Mouse (Mus musculus): ENCODE results near the gene Fam122b. TPM values are rescaled to one million over a fixed set of nuclear protein-coding genes. Genes with fewer than 3 reads are reported as not detected.
A peak's percentile ranks its signal among the peaks of the same experiment; 100 is the strongest.

The Fam122b gene
- total and polyA plus RNA-seq, 3 experiments = 1.6 to 4.3 (median 2.2) TPM

GRCm38 (mm10) chrX:53266186-53266585 lies 3.4 kb downstream of the Fam122b start:
- Histone ChIP-seq H3K27me3 (ENCODE audit: control insufficient read depth, insufficient read depth, low read length) (no peaks in the 10 kb centered on the region), H3K4me1 (ENCODE audit: control insufficient read depth, insufficient read depth, low read length) (peaks cover 1% of the 10 kb centered on the region; the same call in 1 of the 2 replicates), H3K4me3 (no peak overlapping the region), H3K36me3 (ENCODE audit: control insufficient read depth, insufficient read depth, low read length) (no peaks in the 10 kb centered on the region), H3K9ac (ENCODE audit: low read depth, low read length) (no peak overlapping the region), H3K27ac (no peak overlapping the region), H3K79me2 (replicated peaks; ENCODE audit: control insufficient read depth, insufficient read depth, low read length) (no peaks in the 10 kb centered on the region)
- TF ChIP-seq POLR2A (IDR thresholded peaks at IDR 0.05; ENCODE audit: insufficient read depth, low read depth, low read length) (no peak), EP300 (IDR thresholded peaks at IDR 0.05; ENCODE audit: insufficient read depth, low read depth, low read length) (no peak), CTCF (IDR thresholded peaks at IDR 0.05) (no peak)
- 50% methylated on average over 9 of the region's 9 CpGs for WGBS
- no peak for DNase-seq
- intact Hi-C loops (cut with DNase I) = no loop called here

- intact Hi-C loops (cut with DNase I) = loop anchor here (5.0 kb wide), 2 partner anchors 233 to 248 kb away; no protein-coding TSS in a partner anchor
- Histone ChIP-seq H3K36me3 (ENCODE audit: control insufficient read depth, insufficient read depth, low read length) (no peaks in the 10 kb centered on the region), H3K27me3 (ENCODE audit: control insufficient read depth, insufficient read depth, low read length) (no peaks in the 10 kb centered on the region), H3K4me1 (ENCODE audit: control insufficient read depth, insufficient read depth, low read length) (no peaks in the 10 kb centered on the region), H3K9ac (ENCODE audit: low read depth, low read length) (no peak overlapping the region), H3K27ac (no peak overlapping the region), H3K4me3 (no peak overlapping the region), H3K79me2 (replicated peaks; ENCODE audit: control insufficient read depth, insufficient read depth, low read length) (no peaks in the 10 kb centered on the region)
- TF ChIP-seq CTCF (IDR thresholded peaks at IDR 0.05) = peak; percentile 81
- TF ChIP-seq POLR2A (IDR thresholded peaks at IDR 0.05; ENCODE audit: insufficient read depth, low read depth, low read length) = no peak
- no peak for DNase-seq
These were observed 14.4 kb downstream of the Fam122b start for GRCm38 (mm10) chrX:53255195-53255594.

DNA sequence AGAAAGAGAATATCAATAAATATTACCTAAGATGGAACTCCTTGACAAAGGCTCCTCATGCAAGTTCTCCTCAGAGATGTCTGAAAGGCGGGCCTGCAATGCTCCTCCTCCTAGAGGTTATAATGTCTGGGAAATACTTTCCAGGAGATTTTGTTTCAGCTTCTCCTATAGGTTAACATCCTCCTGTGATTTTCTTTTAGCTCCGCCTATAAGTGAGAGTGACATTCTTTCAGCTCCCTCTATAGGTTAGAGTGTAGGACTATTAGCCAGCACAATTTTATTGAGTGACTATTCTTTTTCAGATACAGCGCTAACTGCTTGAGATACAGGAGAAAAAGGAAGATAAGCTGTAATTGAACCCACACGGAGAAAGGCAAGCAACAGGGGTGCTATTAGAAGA lies 29.6 kb downstream of the Fam122b start, which contains the start of gene Plac1:
TSS of gene Plac1 (minus strand) at position 101 of the 400 bp plus-strand sequence.
- Histone ChIP-seq H3K79me2 (replicated peaks; ENCODE audit: control insufficient read depth, insufficient read depth, low read length) (no peaks in the 10 kb centered on the region), H3K27ac (no peak within 1 kb of the TSS), H3K4me3 (no peak within 1 kb of the TSS), H3K36me3 (ENCODE audit: control insufficient read depth, insufficient read depth, low read length) (no peaks in the 10 kb centered on the region), H3K4me1 (ENCODE audit: control insufficient read depth, insufficient read depth, low read length) (no peaks in the 10 kb centered on the region), H3K9ac (ENCODE audit: low read depth, low read length) (no peak within 1 kb of the TSS), H3K27me3 (ENCODE audit: control insufficient read depth, insufficient read depth, low read length) (no peaks in the 10 kb centered on the region)
- DNase-seq = no peak
- TF ChIP-seq POLR2A (IDR thresholded peaks at IDR 0.05; ENCODE audit: insufficient read depth, low read depth, low read length) (no peak), EP300 (IDR thresholded peaks at IDR 0.05; ENCODE audit: insufficient read depth, low read depth, low read length) (no peak), CTCF (IDR thresholded peaks at IDR 0.05) (no peak)
- WGBS = 70% methylated on average over 4 of the region's 4 CpGs
- intact Hi-C loops (cut with DNase I) = no loop called here

GRCm38 (mm10) chrX:53237971-53238370 lies 31.6 kb downstream of the Fam122b start:
- H3K9ac ChIP-seq (ENCODE audit: low read depth, low read length) = no peak overlapping the region
- H3K79me2 ChIP-seq (replicated peaks; ENCODE audit: control insufficient read depth, insufficient read depth, low read length) = no peaks in the 10 kb centered on the region
- no peak for DNase-seq
- no peaks in the 10 kb centered on the region for H3K27me3 ChIP-seq (ENCODE audit: control insufficient read depth, insufficient read depth, low read length)
- intact Hi-C loops (cut with DNase I) = loop anchor here (10.0 kb wide), 1 partner anchor 183 kb away; no protein-coding TSS in a partner anchor
- no peak overlapping the region for H3K27ac ChIP-seq
- H3K36me3 ChIP-seq (ENCODE audit: control insufficient read depth, insufficient read depth, low read length) = no peaks in the 10 kb centered on the region
- TF ChIP-seq EP300 (IDR thresholded peaks at IDR 0.05; ENCODE audit: insufficient read depth, low read depth, low read length) = no peak
- no peak for TF ChIP-seq POLR2A (IDR thresholded peaks at IDR 0.05; ENCODE audit: insufficient read depth, low read depth, low read length)
- peak; percentile 55 for TF ChIP-seq CTCF (IDR thresholded peaks at IDR 0.05)
- H3K4me3 ChIP-seq = no peak overlapping the region
- WGBS = 13% methylated on average over 2 of the region's 2 CpGs
- no peaks in the 10 kb centered on the region for H3K4me1 ChIP-seq (ENCODE audit: control insufficient read depth, insufficient read depth, low read length)

DNA sequence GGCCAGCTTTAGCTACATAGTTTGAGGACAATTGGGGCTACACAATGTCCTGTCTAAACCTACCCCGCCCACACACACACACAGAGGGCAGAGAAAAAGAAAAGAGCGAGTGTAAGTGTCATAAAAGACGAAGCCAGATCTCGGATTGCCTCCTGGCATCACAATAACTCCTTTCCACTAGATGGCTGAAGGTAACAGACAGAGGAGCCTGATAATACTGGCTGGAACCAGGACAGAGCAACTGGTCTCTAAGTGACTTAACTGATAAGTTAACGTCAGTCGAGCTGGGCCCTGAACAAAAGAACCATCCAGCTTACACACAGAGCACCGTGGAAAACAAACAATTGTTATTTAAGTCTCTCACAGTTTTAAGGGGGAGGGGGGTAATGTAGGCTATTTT lies 33.2 kb downstream of the Fam122b start:
- Histone ChIP-seq H3K27ac (no peak overlapping the region), H3K9ac (ENCODE audit: low read depth, low read length) (no peak overlapping the region), H3K27me3 (ENCODE audit: control insufficient read depth, insufficient read depth, low read length) (no peaks in the 10 kb centered on the region), H3K4me1 (ENCODE audit: control insufficient read depth, insufficient read depth, low read length) (no peaks in the 10 kb centered on the region), H3K4me3 (no peak overlapping the region), H3K79me2 (replicated peaks; ENCODE audit: control insufficient read depth, insufficient read depth, low read length) (no peaks in the 10 kb centered on the region), H3K36me3 (ENCODE audit: control insufficient read depth, insufficient read depth, low read length) (no peaks in the 10 kb centered on the region)
- 60% methylated on average over 7 of the region's 7 CpGs for WGBS
- DNase-seq = no peak
- no peak for TF ChIP-seq CTCF (IDR thresholded peaks at IDR 0.05)
- no peak for TF ChIP-seq POLR2A (IDR thresholded peaks at IDR 0.05; ENCODE audit: insufficient read depth, low read depth, low read length)
- TF ChIP-seq EP300 (IDR thresholded peaks at IDR 0.05; ENCODE audit: insufficient read depth, low read depth, low read length) = no peak
- intact Hi-C loops (cut with DNase I) = loop anchor here (10.0 kb wide), 1 partner anchor 182 kb away; no protein-coding TSS in a partner anchor

GRCm38 (mm10) chrX:53233689-53234088 lies 35.9 kb downstream of the Fam122b start:
- intact Hi-C loops (cut with DNase I) = loop anchor here (2.0 to 10.0 kb wide), 2 partner anchors 179 to 209 kb away; no protein-coding TSS in a partner anchor
- 29% methylated on average over 4 of the region's 4 CpGs for WGBS

More at GRCm38 (mm10) chrX:53233689-53234088, 35.9 kb downstream of the Fam122b start:
- DNase-seq = no peak
- H3K27ac ChIP-seq = no peak overlapping the region
- H3K79me2 ChIP-seq (replicated peaks; ENCODE audit: control insufficient read depth, insufficient read depth, low read length) = no peaks in the 10 kb centered on the region
- no peaks in the 10 kb centered on the region for H3K27me3 ChIP-seq (ENCODE audit: control insufficient read depth, insufficient read depth, low read length)
- TF ChIP-seq POLR2A (IDR thresholded peaks at IDR 0.05; ENCODE audit: insufficient read depth, low read depth, low read length) (no peak), CTCF (IDR thresholded peaks at IDR 0.05) (peak; percentile 67), EP300 (IDR thresholded peaks at IDR 0.05; ENCODE audit: insufficient read depth, low read depth, low read length) (no peak)
- no peak overlapping the region for H3K9ac ChIP-seq (ENCODE audit: low read depth, low read length)
- no peaks in the 10 kb centered on the region for H3K36me3 ChIP-seq (ENCODE audit: control insufficient read depth, insufficient read depth, low read length)
- no peak overlapping the region for H3K4me3 ChIP-seq
- H3K4me1 ChIP-seq (ENCODE audit: control insufficient read depth, insufficient read depth, low read length) = no peaks in the 10 kb centered on the region

Data from heart, adult 2 months (tissue).